ENCODE assay signal across 14 mouse cellular contexts in genomic region chr4:131907912-131908311, GRCm38 (mm10). TPM values are rescaled to one million over a fixed set of nuclear protein-coding genes. Genes with fewer than 3 reads are reported as not detected.
A peak's percentile ranks its signal among the peaks of the same experiment; 100 is the strongest.
DNase-seq lines count a peak whose midpoint lies in the region; ATAC-seq and TF ChIP-seq lines count a peak whose summit lies in the region.
"Had no signal": no experiment of that assay in that cellular context is flagged by ENCODE, and none has a peak within 500 bp of the region (broad histone marks: within the 10 kb centered on the region; RNA-seq: fewer than 3 reads in every experiment).

No protein-coding gene starts in this region.

- TF ChIP-seq CTCF in kidney, postnatal 0 days (IDR thresholded peaks at IDR 0.05; ENCODE audit: low read depth): peak; percentile 57
- peak; percentile 47; the same call in 1 of the 2 replicates for TF ChIP-seq CTCF in testis, adult 2 months (IDR thresholded peaks at IDR 0.05; ENCODE audit: control insufficient read depth, insufficient read depth, insufficient replicate concordance, low read depth, low read length)
- peak; percentile 43; the same call in 1 of the 2 replicates for TF ChIP-seq CTCF in G1E (IDR thresholded peaks at IDR 0.05; ENCODE audit: low read depth, low read length)

- H3K9ac ChIP-seq in kidney, postnatal 0 days (ENCODE audit: low read depth, low read length): no peak overlapping the region
- H3K9ac ChIP-seq in kidney, embryonic 14.5 days (ENCODE audit: low read depth, low read length): no peak overlapping the region

- TF ChIP-seq POLR2A in testis, adult 2 months (IDR thresholded peaks at IDR 0.05; ENCODE audit: control insufficient read depth, low read depth, low read length): no peak

- peaks cover 16% of the 10 kb centered on the region; the same call in 1 of the 2 replicates for H3K4me1 ChIP-seq in kidney, postnatal 0 days (replicated peaks; ENCODE audit: insufficient read depth, low read length)
- peaks cover 16% of the 10 kb centered on the region for H3K4me1 ChIP-seq in kidney, embryonic 14.5 days (ENCODE audit: control insufficient read depth, insufficient read depth, low read length)
- peaks cover 24% of the 10 kb centered on the region for H3K4me1 ChIP-seq in testis, adult 2 months (ENCODE audit: control insufficient read depth, insufficient read depth, low read length)
- H3K4me1 ChIP-seq in G1E (ENCODE audit: insufficient read depth, low read depth, low read length): peaks cover 2% of the 10 kb centered on the region; the same call in 1 of the 2 replicates

- no peak overlapping the region for H3K4me3 ChIP-seq in kidney, postnatal 0 days (replicated peaks; ENCODE audit: low read depth, low read length)
- no peak overlapping the region for H3K4me3 ChIP-seq in kidney, embryonic 14.5 days (ENCODE audit: low read length)
- no peak overlapping the region for H3K4me3 ChIP-seq in testis, adult 2 months (ENCODE audit: control insufficient read depth, low read depth, low read length)
- H3K4me3 ChIP-seq in G1E (ENCODE audit: low read depth, low read length): no peak overlapping the region

- no peak overlapping the region for H3K4me2 ChIP-seq in kidney, postnatal 0 days (ENCODE audit: low read length)
- no peak overlapping the region for H3K4me2 ChIP-seq in kidney, embryonic 14.5 days (replicated peaks; ENCODE audit: low read depth, low read length)

- no peaks in the 10 kb centered on the region; the same call in 1 of the 2 replicates for H3K9me3 ChIP-seq in kidney, postnatal 0 days (replicated peaks; ENCODE audit: low read length)
- no peaks in the 10 kb centered on the region for H3K9me3 ChIP-seq in kidney, embryonic 14.5 days (ENCODE audit: control insufficient read depth, low read length)
- H3K9me3 ChIP-seq in G1E (replicated peaks): no peaks in the 10 kb centered on the region

- no peak for DNase-seq in kidney, postnatal 0 days (ENCODE audit: low spot score)
- no peak for DNase-seq in testis, postnatal 14 days (ENCODE audit: low spot score)
- DNase-seq in G1E (ENCODE audit: low spot score): no peak
- peak; percentile 45 for DNase-seq in splenic B cell, adult 2 months (ENCODE audit: low read depth, low spot score)
- DNase-seq in ovary, postnatal 14 days (ENCODE audit: low spot score): no peak
- DNase-seq: adrenal gland, adult 8-10 months; cerebellum, postnatal 25 days; kidney, adult 18-20 months; left cerebral cortex, postnatal 4 days; lung, postnatal 36 days had no signal

- 0 out of 2 replicates have a peak, but pooled peaks cover 4% of the 10 kb centered on the region for H3K27me3 ChIP-seq in kidney, postnatal 0 days (ENCODE audit: insufficient read depth, low read length)
- H3K27me3 ChIP-seq in kidney, embryonic 14.5 days (ENCODE audit: control insufficient read depth, insufficient read depth, low read length): no peaks in the 10 kb centered on the region
- no peaks in the 10 kb centered on the region for H3K27me3 ChIP-seq in testis, adult 2 months (ENCODE audit: control insufficient read depth, insufficient read depth, low read length)
- 0 out of 2 replicates have a peak, but pooled peaks cover 5% of the 10 kb centered on the region for H3K27me3 ChIP-seq in G1E (ENCODE audit: insufficient read depth, low read length)
- H3K27me3 ChIP-seq in splenic B cell, adult 2 months (ENCODE audit: control insufficient read depth, insufficient read depth, low read length, poor library complexity, severe bottlenecking): no peaks in the 10 kb centered on the region

- no peak for ATAC-seq in kidney, postnatal 0 days (replicated peaks; ENCODE audit: low FRiP score, low read depth)
- no peak for ATAC-seq in kidney, embryonic 14.5 days (ENCODE audit: low FRiP score, low TSS enrichment)
- no peak for ATAC-seq in G1E (ENCODE audit: extremely low read depth, insufficient number of reproducible peaks, low FRiP score, poor library complexity, severe bottlenecking)
- ATAC-seq in megakaryocyte-erythroid progenitor cell, adult 5-6 weeks (replicated peaks; ENCODE audit: low FRiP score, low TSS enrichment, poor library complexity, severe bottlenecking): no peak

- H3K36me3 ChIP-seq in kidney, postnatal 0 days (ENCODE audit: insufficient read depth, low read length): no peaks in the 10 kb centered on the region
- H3K36me3 ChIP-seq in kidney, embryonic 14.5 days (ENCODE audit: control insufficient read depth, insufficient read depth, low read length): peaks cover 12% of the 10 kb centered on the region; the same call in 1 of the 2 replicates
- H3K36me3 ChIP-seq in testis, adult 2 months (ENCODE audit: control insufficient read depth, insufficient read depth, low read length): no peaks in the 10 kb centered on the region
- peaks cover 32% of the 10 kb centered on the region for H3K36me3 ChIP-seq in G1E (replicated peaks)
- no peaks in the 10 kb centered on the region for H3K36me3 ChIP-seq in splenic B cell, adult 2 months (ENCODE audit: control insufficient read depth, insufficient read depth, low read length, poor library complexity, severe bottlenecking)

- WGBS in kidney, postnatal 0 days: 86% methylated on average over 3 of the region's 3 CpGs
- 89% methylated on average over 3 of the region's 3 CpGs for WGBS in kidney, embryonic 14.5 days

- no peak overlapping the region for H3K27ac ChIP-seq in kidney, postnatal 0 days
- H3K27ac ChIP-seq in kidney, embryonic 14.5 days (ENCODE audit: low read depth, low read length): no peak overlapping the region
- H3K27ac ChIP-seq in testis, adult 2 months (ENCODE audit: control insufficient read depth, insufficient read depth, low read depth, low read length): no peak overlapping the region

RNA-seq across cellular contexts. Expression of gene Tmem200b, which starts 13.7 kb away (rescaled TPM):
- polyA plus RNA-seq in kidney, postnatal 0 days (2015; fragmentation: Nextera tagmentation; extraction: Ambion mirVana): 2.7 and 3.9 TPM in 2 replicates
- polyA plus RNA-seq in kidney, embryonic 14.5 days (2014; fragmentation: Nextera tagmentation; extraction: Ambion mirVana): 1.8 and 2.1 TPM in 2 replicates
- polyA plus RNA-seq in testis, adult 2 months (2012; rRNA removed): 11.2 and 13.3 TPM in 2 replicates
- total RNA-seq in G1E (2014; fragmentation: Nextera tagmentation) (not detected in 2 replicates), G1E (2017) (0.06 and 0.22 TPM in 2 replicates)
- polyA plus RNA-seq in G1E (2012): not detected in 2 replicates
- total RNA-seq in megakaryocyte-erythroid progenitor cell, adult 5-6 weeks (2014; fragmentation: Nextera tagmentation): not detected in 2 replicates
- 0.80 TPM in 1 of 2 replicates, not detected in the other for total RNA-seq in megakaryocyte-erythroid progenitor cell, adult 5-6 weeks (2017)
- polyA plus RNA-seq: neural tube, embryonic 14.5 days had no signal

RNA-seq across cellular contexts. Expression of gene Srsf4, which starts 34.5 kb away (rescaled TPM):
- 76.1 and 81.0 TPM in 2 replicates for polyA plus RNA-seq in kidney, postnatal 0 days (2015; fragmentation: Nextera tagmentation; extraction: Ambion mirVana)
- 82.4 and 118 TPM in 2 replicates for polyA plus RNA-seq in kidney, embryonic 14.5 days (2014; fragmentation: Nextera tagmentation; extraction: Ambion mirVana)
- 41.6 and 44.1 TPM in 2 replicates for polyA plus RNA-seq in testis, adult 2 months (2012; rRNA removed)
- total RNA-seq in G1E (2014; fragmentation: Nextera tagmentation) (44.8 and 53.1 TPM in 2 replicates), G1E (2017) (33.9 and 60.3 TPM in 2 replicates)
- polyA plus RNA-seq in G1E (2012): 153 and 156 TPM in 2 replicates
- 74.7 and 95.5 TPM in 2 replicates for total RNA-seq in megakaryocyte-erythroid progenitor cell, adult 5-6 weeks (2014; fragmentation: Nextera tagmentation)
- 89.4 and 114 TPM in 2 replicates for total RNA-seq in megakaryocyte-erythroid progenitor cell, adult 5-6 weeks (2017)
